Mouse (Mus musculus) lung, embryonic 15.5 days (tissue): Measurements from ENCODE around the gene Arl6. TPM values are rescaled to one million over a fixed set of nuclear protein-coding genes. Genes with fewer than 3 reads are reported as not detected.

Experiments
- ATAC-seq: fragments of 200-750 bp; cut with Nextera tagmentation; 2 replicates; pipeline ENCODE4 v1.8.0; 2017; ENCODE audit warnings: moderate number of reproducible peaks, borderline replicate concordance; ENCODE audit not compliant: low FRiP score, low TSS enrichment; ENCODE audit errors: extremely low read depth
- H3K27ac ChIP-seq: fragments of 300-500 bp; sonication (generic); 2 replicates; pipeline ENCODE4 v1.5.1; 2015; ENCODE audit warnings: moderate library complexity, mild to moderate bottlenecking, inconsistent platforms
- H3K27me3 ChIP-seq: fragments of 300-500 bp; sonication (generic); 2 replicates; pipeline ENCODE4 v1.6.1; 2015; ENCODE audit warnings: inconsistent platforms
- H3K36me3 ChIP-seq: fragments of 300-500 bp; sonication (generic); 2 replicates; pipeline ENCODE4 v1.6.1; 2015; ENCODE audit warnings: inconsistent platforms
- H3K4me1 ChIP-seq: fragments of 300-500 bp; sonication (generic); 2 replicates; pipeline ENCODE4 v1.6.1; 2015; ENCODE audit warnings: inconsistent platforms
- H3K4me2 ChIP-seq: fragments of 300-500 bp; sonication (generic); 2 replicates; pipeline ENCODE4 v1.6.1; 2015; ENCODE audit warnings: inconsistent platforms, mild to moderate bottlenecking, moderate library complexity
- H3K4me3 ChIP-seq: fragments of 300-500 bp; sonication (generic); 2 replicates; pipeline ENCODE4 v1.5.1; 2015; ENCODE audit warnings: mild to moderate bottlenecking, inconsistent platforms
- H3K9ac ChIP-seq: fragments of 300-500 bp; sonication (generic); 2 replicates; pipeline ENCODE4 v1.6.1; 2015; ENCODE audit warnings: inconsistent platforms
- H3K9me3 ChIP-seq: fragments of 300-500 bp; sonication (generic); 2 replicates; pipeline ENCODE4 v1.6.1; 2016; ENCODE audit warnings: inconsistent platforms
- WGBS: fragments of 180-500 bp; shearing (Covaris S2); methylation state at CpG from one replicate; pipeline ENCODE4 v1.1.7; 2015; 5-methylcytosine and 5-hydroxymethylcytosine counted together
- polyA plus RNA-seq: library from polyadenylated mRNA; unstranded; fragments of >200 nt; fragmentation: Nextera tagmentation; extraction: Ambion mirVana; gene quantifications from 2 replicates; pipeline ENCODE4 v1.2.1, GENCODE M21; 2015

Arl6 gene
- polyA plus RNA-seq: 35.2 and 36.9 TPM in 2 replicates

DNA sequence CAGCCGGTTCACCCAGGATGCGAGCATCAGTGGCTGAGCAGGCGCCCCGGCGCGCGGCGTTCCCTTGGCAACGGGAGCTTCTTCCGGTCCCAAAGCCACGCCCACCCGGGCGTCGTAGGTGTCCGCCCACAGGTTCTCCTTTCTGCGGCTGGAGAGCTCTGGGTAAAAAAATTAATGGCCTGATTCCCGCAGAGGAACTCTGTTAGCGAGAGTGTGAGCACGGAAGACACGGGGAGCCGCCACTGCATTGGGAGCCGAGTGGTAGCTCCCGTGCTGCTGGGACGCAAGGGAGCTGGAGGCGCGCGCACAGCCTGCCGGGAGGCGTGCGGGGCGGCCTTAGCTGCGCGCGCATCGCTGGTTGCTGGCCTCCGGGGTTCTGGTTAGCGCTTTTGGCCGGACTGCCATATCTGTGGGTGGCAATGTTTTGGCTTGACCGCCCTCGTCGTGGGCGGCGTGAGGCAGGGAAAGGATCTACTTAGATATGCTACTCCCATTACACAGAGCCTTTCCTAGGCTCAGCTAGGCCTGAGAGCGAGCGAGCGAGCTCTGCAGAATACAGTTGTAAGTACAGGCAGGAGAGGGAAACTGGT, at the start of gene Arl6:
TSS of gene Arl6 (minus strand) at position 290 of the 590 bp plus-strand sequence.
- Histone ChIP-seq H3K27ac (peak within 1 kb of the TSS; percentile 99), H3K27me3 (no peaks in the 10 kb centered on the region), H3K9me3 (no peaks in the 10 kb centered on the region), H3K4me2 (peak within 1 kb of the TSS; percentile 80), H3K4me1 (no peaks in the 10 kb centered on the region), H3K9ac (peak within 1 kb of the TSS; percentile 59), H3K4me3 (peak within 1 kb of the TSS; percentile 65), H3K36me3 (no peaks in the 10 kb centered on the region)
- WGBS: under 1% methylated on average over 46 of the region's 46 CpGs
- ATAC-seq: peak; percentile 98

DNA sequence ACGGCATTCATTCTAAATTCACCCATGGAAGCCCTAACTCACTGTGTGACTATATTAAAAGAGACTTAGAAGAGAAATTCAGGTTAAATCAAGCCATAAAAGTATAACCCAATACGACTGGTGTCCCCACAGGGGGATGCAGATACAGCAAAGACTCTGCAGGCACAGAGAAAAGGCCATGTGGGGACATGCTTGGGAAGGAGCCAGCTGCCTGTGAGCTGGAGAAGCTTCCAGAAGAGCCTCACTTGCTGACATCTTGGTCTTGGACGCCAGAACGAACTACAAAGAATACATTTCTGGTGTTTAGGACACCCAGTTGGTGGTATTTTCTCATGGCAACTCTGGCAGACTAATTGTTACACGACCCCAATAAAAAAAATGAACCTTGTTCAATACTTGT, 45.9 kb upstream of the Arl6 start:
- H3K27ac ChIP-seq: no peak overlapping the region
- H3K9me3 ChIP-seq: no peaks in the 10 kb centered on the region
- H3K4me2 ChIP-seq: no peak overlapping the region
- no peak overlapping the region for H3K9ac ChIP-seq
- no peaks in the 10 kb centered on the region for H3K36me3 ChIP-seq
- no peak for ATAC-seq
- H3K4me3 ChIP-seq: no peak overlapping the region
- WGBS: 62% methylated on average over 5 of the region's 5 CpGs
- no peaks in the 10 kb centered on the region for H3K27me3 ChIP-seq
- H3K4me1 ChIP-seq: no peaks in the 10 kb centered on the region

DNA sequence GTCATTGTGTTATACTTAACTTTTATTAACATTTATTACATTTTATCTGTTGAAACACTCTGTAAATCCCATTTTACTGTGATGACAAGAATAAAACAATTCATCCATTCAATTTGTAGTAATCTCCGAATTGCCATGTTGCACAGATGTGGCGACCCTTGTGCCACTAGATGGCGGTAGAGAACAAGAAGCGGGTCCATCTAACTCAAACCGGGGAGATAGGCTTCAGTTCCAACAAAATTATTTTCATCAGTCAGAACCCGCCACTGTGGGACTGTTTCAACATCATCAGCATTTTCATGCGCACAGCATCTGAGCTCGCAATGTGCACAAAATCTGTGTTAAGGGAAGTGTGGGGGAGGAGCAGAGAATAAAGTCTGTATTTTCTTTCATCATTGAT, 44.2 kb upstream of the Arl6 start:
- Histone ChIP-seq H3K9ac (no peak overlapping the region), H3K4me1 (no peaks in the 10 kb centered on the region), H3K27me3 (no peaks in the 10 kb centered on the region), H3K9me3 (no peaks in the 10 kb centered on the region), H3K27ac (no peak overlapping the region), H3K4me2 (no peak overlapping the region), H3K36me3 (no peaks in the 10 kb centered on the region), H3K4me3 (no peak overlapping the region)
- WGBS: 6% methylated on average over 8 of the region's 8 CpGs
- ATAC-seq: peak; percentile 49; the same call in 1 of the 2 replicates

DNA sequence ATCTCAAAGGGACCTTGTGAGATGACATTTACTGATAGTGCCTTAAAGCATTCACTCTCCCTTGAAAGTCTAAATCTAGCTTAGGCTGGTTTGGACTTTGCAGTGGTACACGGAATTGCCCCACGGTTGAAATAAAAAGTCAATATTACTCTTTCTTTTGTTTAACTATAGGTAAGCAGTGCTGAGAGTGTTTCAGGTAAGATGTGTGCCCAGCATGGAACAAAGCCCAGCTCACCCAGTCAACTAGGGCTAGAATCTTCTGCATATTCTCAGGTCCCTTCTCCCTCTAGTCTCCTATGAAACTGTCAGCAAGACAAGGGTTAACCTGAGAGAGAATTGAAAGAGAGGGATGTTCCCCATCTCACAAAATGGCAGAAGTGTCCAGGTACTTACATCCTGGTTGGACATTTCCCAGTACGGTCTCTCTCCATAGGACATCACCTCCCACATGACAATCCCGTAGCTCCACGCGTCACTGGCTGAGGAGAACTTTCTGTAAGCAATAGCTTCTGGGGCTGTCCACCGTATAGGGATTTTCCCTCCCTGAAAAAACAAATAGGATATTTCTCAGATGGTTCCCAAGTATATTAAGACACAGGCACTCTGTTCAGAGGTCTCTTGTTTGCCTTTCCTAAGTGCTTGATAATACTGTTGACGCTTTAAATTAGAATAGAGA, 43.2 kb upstream of the Arl6 start:
- Histone ChIP-seq H3K4me2 (no peak overlapping the region), H3K4me1 (no peaks in the 10 kb centered on the region), H3K9me3 (no peaks in the 10 kb centered on the region), H3K4me3 (no peak overlapping the region), H3K27me3 (no peaks in the 10 kb centered on the region), H3K36me3 (no peaks in the 10 kb centered on the region), H3K9ac (no peak overlapping the region), H3K27ac (no peak overlapping the region)
- WGBS: 66% methylated on average over 8 of the region's 8 CpGs
- no peak for ATAC-seq

DNA sequence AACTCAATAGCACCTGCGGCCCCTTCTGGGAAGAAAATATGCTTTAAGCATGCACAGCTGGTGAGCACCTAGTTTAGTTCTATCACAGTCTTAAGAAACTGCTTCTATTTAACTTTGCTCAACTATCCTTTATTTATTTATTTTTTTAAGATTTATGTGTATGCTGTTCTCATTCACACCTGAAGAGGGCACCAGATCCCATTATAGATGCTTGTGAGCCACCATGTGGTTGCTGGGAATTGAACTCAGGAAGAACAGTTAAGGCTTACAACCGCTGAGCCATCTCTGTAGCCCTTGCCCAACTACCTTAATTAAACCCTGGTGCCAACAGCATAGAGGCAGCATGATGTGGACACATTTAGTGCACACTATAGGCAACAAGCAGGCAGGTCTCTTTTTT, 27.7 kb upstream of the Arl6 start:
- WGBS: 80% methylated on average over 2 of the region's 2 CpGs

DNA sequence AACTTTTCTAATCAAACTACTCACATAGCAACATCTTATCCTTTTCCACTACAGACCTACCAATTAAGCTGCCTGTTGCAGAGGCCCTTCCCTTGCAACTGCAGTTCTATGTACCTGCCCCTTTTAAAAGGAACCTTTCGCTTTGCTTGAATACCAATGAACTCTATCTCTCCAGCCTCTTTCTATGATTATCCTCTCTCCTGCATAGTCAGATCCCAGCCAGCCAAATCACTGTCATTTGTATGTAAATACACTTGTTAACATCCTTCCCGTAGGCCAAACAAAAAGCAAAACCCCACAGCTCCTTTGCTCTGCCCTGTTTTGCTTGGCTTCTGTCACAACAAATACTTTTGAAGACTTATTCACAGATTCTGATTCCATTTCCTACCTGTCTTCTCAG, 4.6 kb upstream of the Arl6 start:
- H3K9ac ChIP-seq: no peak overlapping the region
- WGBS: 62% methylated on average over 2 of the region's 2 CpGs
- ATAC-seq: no peak

More for the DNA sequence above, 27.7 kb upstream of the Arl6 start:
- no peak overlapping the region for H3K9ac ChIP-seq
- no peak for ATAC-seq
- H3K9me3 ChIP-seq: no peaks in the 10 kb centered on the region
- H3K4me2 ChIP-seq: no peak overlapping the region
- no peaks in the 10 kb centered on the region for H3K4me1 ChIP-seq
- no peak overlapping the region for H3K27ac ChIP-seq
- no peaks in the 10 kb centered on the region for H3K27me3 ChIP-seq
- H3K36me3 ChIP-seq: no peaks in the 10 kb centered on the region
- no peak overlapping the region for H3K4me3 ChIP-seq

DNA sequence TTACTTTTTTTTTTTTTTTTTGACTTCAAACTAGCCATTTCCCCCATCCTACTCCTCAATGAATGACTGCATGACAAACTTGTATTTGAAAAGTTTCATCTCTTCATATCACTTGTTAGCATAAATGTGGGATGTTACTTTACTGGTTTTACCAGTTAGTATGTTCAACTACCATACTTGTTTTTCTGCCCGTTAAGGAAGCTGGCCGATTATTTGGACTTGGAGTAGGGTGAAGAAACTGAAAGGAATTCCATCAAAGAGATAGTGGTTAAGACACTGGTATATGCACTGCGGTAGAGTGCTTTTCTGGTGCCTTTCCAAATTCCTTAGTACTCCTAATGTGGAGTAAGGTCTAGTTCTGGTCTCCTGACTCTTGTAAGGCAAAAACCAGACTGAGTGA, 794 bp upstream of the Arl6 start:
- Histone ChIP-seq H3K4me2 (no peak overlapping the region), H3K4me3 (no peak overlapping the region; the same call in 1 of the 2 replicates), H3K36me3 (no peaks in the 10 kb centered on the region), H3K9me3 (no peaks in the 10 kb centered on the region), H3K9ac (no peak overlapping the region), H3K27me3 (no peaks in the 10 kb centered on the region), H3K27ac (no peak overlapping the region), H3K4me1 (no peaks in the 10 kb centered on the region)
- 71% methylated on average over 3 of the region's 3 CpGs for WGBS
- ATAC-seq: no peak

More for the DNA sequence above, 4.6 kb upstream of the Arl6 start:
- Histone ChIP-seq H3K9me3 (no peaks in the 10 kb centered on the region), H3K4me1 (no peaks in the 10 kb centered on the region), H3K27ac (no peak overlapping the region), H3K4me3 (no peak overlapping the region), H3K27me3 (no peaks in the 10 kb centered on the region), H3K4me2 (no peak overlapping the region), H3K36me3 (no peaks in the 10 kb centered on the region)

DNA sequence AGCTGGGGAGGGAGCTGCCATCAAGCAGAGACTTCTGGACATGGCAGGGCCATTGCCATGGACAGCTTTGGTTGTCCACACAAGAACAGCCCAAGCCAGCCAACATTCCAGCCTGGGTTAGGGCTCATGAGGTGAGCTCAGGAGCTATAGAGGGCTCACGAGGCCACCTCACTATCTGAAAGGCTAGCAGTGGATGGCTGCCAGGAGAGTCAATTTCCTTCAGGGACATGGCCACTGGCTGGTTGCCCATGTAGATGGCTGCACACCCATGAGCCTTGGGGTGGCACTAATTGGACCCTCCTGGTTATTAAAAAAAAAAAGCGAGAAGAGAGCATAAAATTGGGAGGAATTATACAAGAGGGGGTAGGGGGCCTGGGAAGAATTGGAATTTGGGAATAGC, 4.6 kb downstream of the Arl6 start:
- H3K4me1 ChIP-seq: no peaks in the 10 kb centered on the region
- H3K36me3 ChIP-seq: peaks cover 4% of the 10 kb centered on the region; the same call in 1 of the 2 replicates
- no peaks in the 10 kb centered on the region for H3K9me3 ChIP-seq
- H3K9ac ChIP-seq: no peak overlapping the region
- H3K27me3 ChIP-seq: no peaks in the 10 kb centered on the region
- WGBS: 80% methylated on average over 2 of the region's 2 CpGs
- H3K4me2 ChIP-seq: no peak overlapping the region
- H3K4me3 ChIP-seq: no peak overlapping the region
- ATAC-seq: no peak
- no peak overlapping the region for H3K27ac ChIP-seq

DNA sequence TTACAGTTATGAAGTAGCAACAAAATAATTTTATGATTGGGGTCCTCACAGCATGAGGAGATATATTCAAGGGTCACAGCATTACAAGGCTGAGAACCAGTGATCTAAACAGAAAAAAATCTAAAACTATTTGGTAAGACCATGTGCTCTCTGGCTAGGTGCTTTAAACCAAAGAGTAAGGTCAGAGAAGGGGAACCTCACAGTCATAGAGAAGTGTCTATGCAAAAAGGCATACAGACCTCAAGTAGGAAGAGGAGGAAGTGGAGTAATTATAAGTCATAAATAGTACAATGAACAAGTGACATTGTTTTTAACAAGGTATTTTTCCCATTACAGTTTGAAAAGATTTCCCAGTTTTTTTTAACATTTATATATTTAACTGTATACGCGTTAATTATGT, 17.6 kb downstream of the Arl6 start:
- 100% methylated on average over 2 of the region's 2 CpGs for WGBS
- no peaks in the 10 kb centered on the region for H3K9me3 ChIP-seq

DNA sequence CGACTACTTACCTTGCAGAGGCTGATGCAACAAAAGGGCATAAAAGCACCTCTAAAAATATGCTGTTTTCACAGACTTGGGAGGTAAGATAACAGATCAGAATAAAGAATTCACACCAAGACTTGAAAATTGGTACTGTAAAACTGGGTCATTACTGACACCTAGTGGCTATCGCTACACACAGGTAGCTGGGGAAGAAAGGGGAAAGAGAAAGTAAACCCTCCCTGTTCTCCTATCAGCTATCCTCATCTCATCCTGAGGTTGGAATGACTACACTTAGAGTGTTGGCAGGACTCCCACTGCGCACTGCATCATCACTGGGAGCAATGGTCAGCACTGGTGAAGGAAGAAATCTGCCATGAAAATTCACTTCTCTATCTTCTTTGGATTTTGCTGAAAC, 22.0 kb downstream of the Arl6 start:
- Histone ChIP-seq H3K9me3 (no peaks in the 10 kb centered on the region), H3K27ac (no peak overlapping the region), H3K9ac (no peak overlapping the region), H3K27me3 (no peaks in the 10 kb centered on the region), H3K4me3 (no peak overlapping the region), H3K4me2 (no peak overlapping the region), H3K4me1 (no peaks in the 10 kb centered on the region), H3K36me3 (no peaks in the 10 kb centered on the region)
- ATAC-seq: no peak
- 28% methylated on average over 3 of the region's 3 CpGs for WGBS

More for the DNA sequence above, 17.6 kb downstream of the Arl6 start:
- Histone ChIP-seq H3K4me3 (no peak overlapping the region), H3K4me2 (no peak overlapping the region), H3K27ac (no peak overlapping the region), H3K36me3 (no peaks in the 10 kb centered on the region), H3K9ac (no peak overlapping the region), H3K27me3 (no peaks in the 10 kb centered on the region), H3K4me1 (no peaks in the 10 kb centered on the region)
- no peak for ATAC-seq

DNA sequence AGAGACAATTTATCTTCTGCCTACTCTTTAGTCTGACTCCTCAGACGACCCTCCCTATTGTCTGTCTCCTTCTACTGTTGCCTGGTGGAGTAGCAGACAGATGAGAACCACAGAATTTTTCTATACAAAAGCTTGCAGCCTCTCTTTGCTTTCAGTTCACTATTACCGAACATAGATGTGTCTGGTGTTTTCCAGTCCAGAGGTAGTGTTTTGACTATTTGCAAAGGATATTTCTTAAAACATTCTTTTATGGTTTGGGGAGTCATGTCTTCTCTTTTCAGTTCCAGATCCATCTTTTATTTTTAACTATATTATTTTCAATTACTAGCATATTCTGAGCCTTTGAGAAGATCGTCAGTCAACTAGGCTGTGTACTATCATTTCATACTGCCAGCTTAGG, 23.5 kb downstream of the Arl6 start:
- no peak for ATAC-seq
- Histone ChIP-seq H3K4me3 (no peak overlapping the region), H3K9ac (no peak overlapping the region), H3K27me3 (no peaks in the 10 kb centered on the region), H3K36me3 (no peaks in the 10 kb centered on the region), H3K9me3 (no peaks in the 10 kb centered on the region), H3K4me1 (no peaks in the 10 kb centered on the region), H3K27ac (no peak overlapping the region), H3K4me2 (no peak overlapping the region)
- WGBS: 73% methylated on average over 3 of the region's 3 CpGs

DNA sequence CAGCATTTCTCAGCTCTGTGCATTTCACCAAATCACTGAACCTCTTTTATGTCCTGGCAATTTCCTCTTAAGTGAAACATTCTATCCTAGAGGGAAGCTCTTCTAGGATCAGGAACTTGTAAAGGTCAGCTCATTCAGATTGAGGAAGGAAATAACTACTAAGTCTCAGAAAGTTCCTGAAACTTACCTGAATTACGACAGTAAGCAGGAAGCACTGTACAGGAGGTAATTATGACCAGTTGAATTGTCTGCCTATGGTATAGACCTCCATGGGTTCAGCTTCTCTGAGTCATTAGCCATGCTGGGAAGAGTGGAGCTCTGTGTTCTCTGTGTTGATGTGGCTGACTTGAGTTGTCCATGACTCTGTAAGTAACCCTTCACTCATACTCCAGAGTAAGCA, 28.4 kb downstream of the Arl6 start:
- ATAC-seq: no peak
- no peak overlapping the region for H3K9ac ChIP-seq
- H3K27ac ChIP-seq: no peak overlapping the region
- no peaks in the 10 kb centered on the region; the same call in 1 of the 2 replicates for H3K36me3 ChIP-seq
- 71% methylated on average over 1 of the region's 1 CpGs for WGBS
- H3K4me1 ChIP-seq: no peaks in the 10 kb centered on the region
- no peak overlapping the region for H3K4me2 ChIP-seq
- H3K4me3 ChIP-seq: no peak overlapping the region
- no peaks in the 10 kb centered on the region for H3K27me3 ChIP-seq
- H3K9me3 ChIP-seq: no peaks in the 10 kb centered on the region
